Mouse (Mus musculus) liver, embryonic 16.5 days (tissue): ENCODE measurements around the gene Psma3. TPM values are rescaled to one million over a fixed set of nuclear protein-coding genes. Genes with fewer than 3 reads are reported as not detected.
"Not testable (repeated sequence)": the region's sequence is repeated elsewhere in the genome, so short reads cannot be mapped to it uniquely, and the experiment has no call there.

Source experiments
- ATAC-seq: fragments of 200-750 bp; cut with Nextera tagmentation; 2 replicates; pipeline ENCODE4 v1.8.0; 2017; ENCODE audit warnings: low read depth, mild to moderate bottlenecking, moderate number of reproducible peaks, moderate library complexity
- H3K27ac ChIP-seq: fragments of 300-500 bp; sonication (generic); 2 replicates; pipeline ENCODE4 v1.5.1; 2014; ENCODE audit warnings: mild to moderate bottlenecking, low read length
- H3K27me3 ChIP-seq: fragments of 300-500 bp; sonication (generic); 2 replicates; pipeline ENCODE4 v1.6.1; 2014; ENCODE audit warnings: low read depth, low read length, mixed read lengths; ENCODE audit not compliant: control insufficient read depth, insufficient read depth
- H3K36me3 ChIP-seq: fragments of 300-500 bp; sonication (generic); 2 replicates; pipeline ENCODE4 v1.6.1; 2014; ENCODE audit warnings: mild to moderate bottlenecking; ENCODE audit not compliant: control insufficient read depth, insufficient read depth
- H3K4me1 ChIP-seq: fragments of 300-500 bp; sonication (generic); 2 replicates; pipeline ENCODE4 v1.6.1; 2014; ENCODE audit warnings: low read depth, low read length, mixed read lengths; ENCODE audit not compliant: control insufficient read depth
- H3K4me2 ChIP-seq: fragments of 300-500 bp; sonication (generic); 2 replicates; pipeline ENCODE4 v1.6.1; 2014; ENCODE audit warnings: low read depth, low read length, mixed read lengths
- H3K4me3 ChIP-seq: fragments of 300-500 bp; sonication (generic); 2 replicates; pipeline ENCODE4 v1.5.1; 2014; ENCODE audit warnings: low read depth, mild to moderate bottlenecking, low read length
- H3K9ac ChIP-seq: fragments of 300-500 bp; sonication (generic); 2 replicates; pipeline ENCODE4 v1.6.1; 2014; ENCODE audit warnings: low read depth, low read length
- H3K9me3 ChIP-seq: fragments of 300-500 bp; sonication (generic); replicated peaks from 2 replicates; pipeline ENCODE4 v1.6.1; 2016; ENCODE audit warnings: low read length; ENCODE audit not compliant: control insufficient read depth
- WGBS: fragments of 180-500 bp; shearing (Covaris S2); extraction: QIAGEN DNeasy Blood & Tissue Kit; methylation state at CpG from one replicate; pipeline ENCODE4 v1.1.7; 2014; ENCODE audit not compliant: insufficient replicate concordance; 5-methylcytosine and 5-hydroxymethylcytosine counted together
- polyA plus RNA-seq: library from polyadenylated mRNA; unstranded; fragments of >200 nt; fragmentation: Nextera tagmentation; extraction: Ambion mirVana; gene quantifications from 2 replicates; pipeline ENCODE4 v1.2.1, GENCODE M21; 2015

Psma3 gene
- polyA plus RNA-seq, 1 experiment from 2014 or later, result 294 TPM

- Histone ChIP-seq H3K4me2 (peak overlapping the region; percentile 81), H3K4me3 (peak overlapping the region; percentile 98), H3K4me1 (peaks cover 14% of the 10 kb centered on the region), H3K27ac (peak overlapping the region; percentile 94), H3K9me3 (no peaks in the 10 kb centered on the region), H3K9ac (peak overlapping the region; percentile 82), H3K27me3 (no peaks in the 10 kb centered on the region), H3K36me3 (peaks cover 11% of the 10 kb centered on the region)
- WGBS, result under 1% methylated on average over 30 of the region's 32 CpGs
- peak; percentile 57 for ATAC-seq
These were observed 40.5 kb downstream of the Psma3 start for GRCm38 (mm10) chr12:71014845-71015362.

- Histone ChIP-seq H3K4me3 (peak within 1 kb of the TSS; percentile 98), H3K4me1 (peaks cover 14% of the 10 kb centered on the region), H3K9ac (peak within 1 kb of the TSS; percentile 98), H3K4me2 (peak within 1 kb of the TSS; percentile 81), H3K9me3 (no peaks in the 10 kb centered on the region), H3K27ac (peak within 1 kb of the TSS; percentile 98), H3K27me3 (no peaks in the 10 kb centered on the region), H3K36me3 (peaks cover 12% of the 10 kb centered on the region)
- ATAC-seq, result peak; percentile 95
- under 1% methylated on average over 61 of the region's 61 CpGs for WGBS
These were observed 41.2 kb downstream of the Psma3 start, which contains the start of gene Arid4a for GRCm38 (mm10) chr12:71015363-71016210. Gene Arid4a, plus strand, starts transcription at chr12:71015990.

GRCm38 (mm10) chr12:71016211-71016502 lies 41.7 kb downstream of the Psma3 start:
- H3K36me3 ChIP-seq, result peaks cover 16% of the 10 kb centered on the region

GRCm38 (mm10) chr12:71016503-71017241 lies 42.3 kb downstream of the Psma3 start:
- H3K27ac ChIP-seq, result peak overlapping the region; percentile 98
- under 1% methylated on average over 48 of the region's 82 CpGs for WGBS
- H3K36me3 ChIP-seq, result peaks cover 16% of the 10 kb centered on the region
- peak overlapping the region; percentile 81 for H3K4me2 ChIP-seq
- peak; percentile 7 for ATAC-seq
- peak overlapping the region; percentile 98 for H3K4me3 ChIP-seq
- H3K9ac ChIP-seq, result peak overlapping the region; percentile 98
- H3K9me3 ChIP-seq, result no peaks in the 10 kb centered on the region
- no peaks in the 10 kb centered on the region for H3K27me3 ChIP-seq
- peaks cover 14% of the 10 kb centered on the region for H3K4me1 ChIP-seq

More at GRCm38 (mm10) chr12:71016211-71016502, 41.7 kb downstream of the Psma3 start:
- no peak for ATAC-seq
- H3K27me3 ChIP-seq, result no peaks in the 10 kb centered on the region
- H3K4me3 ChIP-seq, result peak overlapping the region; percentile 98
- H3K27ac ChIP-seq, result peak overlapping the region; percentile 98
- WGBS, result under 1% methylated on average over 32 of the region's 33 CpGs
- peak overlapping the region; percentile 98 for H3K9ac ChIP-seq
- H3K4me2 ChIP-seq, result peak overlapping the region; percentile 81
- H3K4me1 ChIP-seq, result peaks cover 14% of the 10 kb centered on the region
- H3K9me3 ChIP-seq, result no peaks in the 10 kb centered on the region

- Histone ChIP-seq H3K27ac (peak overlapping the region; percentile 98), H3K4me3 (peak overlapping the region; percentile 98), H3K27me3 (no peaks in the 10 kb centered on the region), H3K36me3 (peaks cover 16% of the 10 kb centered on the region), H3K4me2 (peak overlapping the region; percentile 81), H3K9me3 (no peaks in the 10 kb centered on the region), H3K9ac (peak overlapping the region; percentile 98), H3K4me1 (peaks cover 10% of the 10 kb centered on the region)
- ATAC-seq, result no peak
- WGBS, result 12% methylated on average over 5 of the region's 5 CpGs
These were observed 42.8 kb downstream of the Psma3 start for GRCm38 (mm10) chr12:71017242-71017571.

GRCm38 (mm10) chr12:71017827-71018226 lies 43.4 kb downstream of the Psma3 start:
- Histone ChIP-seq H3K36me3 (peaks cover 20% of the 10 kb centered on the region), H3K4me1 (peaks cover 10% of the 10 kb centered on the region), H3K4me3 (no peak overlapping the region), H3K9ac (no peak overlapping the region), H3K4me2 (peak overlapping the region; percentile 38; the same call in 1 of the 2 replicates), H3K27ac (no peak overlapping the region), H3K27me3 (no peaks in the 10 kb centered on the region), H3K9me3 (no peaks in the 10 kb centered on the region)
- WGBS, result 75% methylated on average over 10 of the region's 10 CpGs
- no peak for ATAC-seq

- H3K4me2 ChIP-seq, result no peak overlapping the region
- H3K9me3 ChIP-seq, result no peaks in the 10 kb centered on the region
- no peak overlapping the region for H3K4me3 ChIP-seq
- H3K36me3 ChIP-seq, result peaks cover 34% of the 10 kb centered on the region
- no peak for ATAC-seq
- no peak overlapping the region for H3K27ac ChIP-seq
- H3K4me1 ChIP-seq, result peaks cover 6% of the 10 kb centered on the region
- no peaks in the 10 kb centered on the region for H3K27me3 ChIP-seq
- no peak overlapping the region for H3K9ac ChIP-seq
- 84% methylated on average over 8 of the region's 8 CpGs for WGBS
These were observed 44.8 kb downstream of the Psma3 start for GRCm38 (mm10) chr12:71019211-71019610.

- no peak overlapping the region for H3K9ac ChIP-seq
- H3K27ac ChIP-seq, result no peak overlapping the region
- WGBS, result 81% methylated on average over 10 of the region's 10 CpGs
- H3K4me3 ChIP-seq, result no peak overlapping the region
- H3K4me2 ChIP-seq, result no peak overlapping the region
- ATAC-seq, result no peak
- no peaks in the 10 kb centered on the region for H3K9me3 ChIP-seq
- peaks cover 50% of the 10 kb centered on the region for H3K36me3 ChIP-seq
- H3K27me3 ChIP-seq, result no peaks in the 10 kb centered on the region
- no peaks in the 10 kb centered on the region for H3K4me1 ChIP-seq
These were observed 50.0 kb downstream of the Psma3 start for GRCm38 (mm10) chr12:71024411-71024810.

- ATAC-seq, H3K9me3 ChIP-seq, H3K9ac ChIP-seq, H3K27me3 ChIP-seq, H3K4me3 ChIP-seq, H3K4me1 ChIP-seq, H3K27ac ChIP-seq, H3K4me2 ChIP-seq: not testable (repeated sequence)
- peaks cover 33% of the 10 kb centered on the region for H3K36me3 ChIP-seq
- 80% methylated on average over 8 of the region's 8 CpGs for WGBS
These were observed 53.8 kb downstream of the Psma3 start for GRCm38 (mm10) chr12:71028265-71028664.
